Mouse (Mus musculus) hindbrain, embryonic 15.5 days (tissue): ENCODE results near the gene Cnih3. TPM values are rescaled to one million over a fixed set of nuclear protein-coding genes. Genes with fewer than 3 reads are reported as not detected.

ENCODE experiments used
- ATAC-seq: fragments of 200-750 bp; cut with Nextera tagmentation; 2 replicates; pipeline ENCODE4 v1.8.0; 2017; ENCODE audit warnings: low read depth, moderate number of reproducible peaks, moderate TSS enrichment; ENCODE audit not compliant: low FRiP score
- H3K27ac ChIP-seq: fragments of 300-500 bp; sonication (generic); replicated peaks from 2 replicates; pipeline ENCODE4 v1.5.1; 2015; ENCODE audit warnings: mild to moderate bottlenecking, inconsistent platforms
- H3K27me3 ChIP-seq: fragments of 300-500 bp; sonication (generic); 2 replicates; pipeline ENCODE4 v1.6.1; 2015; ENCODE audit warnings: control low read depth, inconsistent platforms
- H3K36me3 ChIP-seq: fragments of 300-500 bp; sonication (generic); 2 replicates; pipeline ENCODE4 v1.6.1; 2015; ENCODE audit warnings: control low read depth, inconsistent platforms
- H3K4me1 ChIP-seq: fragments of 300-500 bp; sonication (generic); replicated peaks from 2 replicates; pipeline ENCODE4 v1.6.1; 2015; ENCODE audit warnings: control low read depth, inconsistent platforms
- H3K4me2 ChIP-seq: fragments of 300-500 bp; sonication (generic); 2 replicates; pipeline ENCODE4 v1.6.1; 2015; ENCODE audit warnings: moderate library complexity, mild to moderate bottlenecking, inconsistent platforms
- H3K4me3 ChIP-seq: fragments of 300-500 bp; sonication (generic); 2 replicates; pipeline ENCODE4 v1.5.1; 2015; ENCODE audit warnings: mild to moderate bottlenecking, inconsistent platforms
- H3K9ac ChIP-seq: fragments of 300-500 bp; sonication (generic); 2 replicates; pipeline ENCODE4 v1.6.1; 2015; ENCODE audit warnings: inconsistent platforms
- H3K9me3 ChIP-seq: fragments of 300-500 bp; sonication (generic); 2 replicates; pipeline ENCODE4 v1.6.1; 2016; ENCODE audit warnings: control low read depth, inconsistent platforms
- WGBS: fragments of 180-500 bp; shearing (Covaris S2); methylation state at CpG from one replicate; pipeline ENCODE4 v1.1.7; 2015; 5-methylcytosine and 5-hydroxymethylcytosine counted together
- polyA plus RNA-seq: library from polyadenylated mRNA; unstranded; fragments of >200 nt; fragmentation: Nextera tagmentation; extraction: Ambion mirVana; gene quantifications from 2 replicates; pipeline ENCODE4 v1.2.1, GENCODE M21; 2015

The Cnih3 gene
- polyA plus RNA-seq, 1 experiment from 2014 or later = 14.1 TPM

DNA sequence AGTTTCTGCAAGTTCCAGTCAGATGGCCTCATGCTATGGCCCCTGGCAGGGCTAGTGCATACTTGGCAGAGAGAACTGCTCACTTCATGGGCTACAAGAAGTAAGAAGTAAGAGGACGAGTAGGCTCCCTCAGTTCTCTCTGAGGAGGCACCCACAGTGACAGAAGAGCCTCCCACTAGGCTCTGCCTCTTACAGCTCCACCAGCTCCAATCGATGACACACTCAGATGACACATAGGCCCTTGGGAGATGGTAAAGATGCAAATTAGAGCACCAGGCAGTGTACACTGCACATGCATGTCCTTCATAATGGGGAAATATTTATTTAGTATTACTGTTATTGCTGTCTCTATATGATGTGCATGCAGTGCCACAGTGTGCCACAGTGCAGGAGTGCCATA, 62.6 kb downstream of the Cnih3 start:
- Histone ChIP-seq H3K27me3 (no peaks in the 10 kb centered on the region), H3K4me1 (peaks cover 16% of the 10 kb centered on the region), H3K4me2 (no peak overlapping the region), H3K27ac (no peak overlapping the region), H3K9ac (no peak overlapping the region), H3K4me3 (no peak overlapping the region), H3K9me3 (no peaks in the 10 kb centered on the region), H3K36me3 (no peaks in the 10 kb centered on the region)
- no peak for ATAC-seq
- WGBS = 64% methylated on average over 2 of the region's 2 CpGs

DNA sequence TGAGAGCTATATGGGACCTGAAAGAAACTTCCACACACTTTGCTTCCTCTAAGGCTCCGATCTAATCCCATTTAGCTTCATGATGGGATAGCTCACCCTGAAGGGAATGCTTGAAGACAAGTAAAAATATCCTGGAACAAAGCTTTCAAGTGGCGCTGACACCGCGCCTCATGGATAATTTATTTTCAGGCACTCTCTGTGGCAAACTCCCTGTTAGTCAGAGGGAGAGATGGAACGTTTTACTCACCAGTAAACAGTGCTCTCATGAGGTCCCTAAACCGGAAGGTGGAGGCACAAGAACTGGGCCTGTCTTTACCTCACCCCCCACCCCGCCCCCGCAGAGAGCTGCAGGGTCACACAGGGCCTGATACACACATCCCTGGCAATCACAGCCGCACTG, 64.4 kb downstream of the Cnih3 start:
- Histone ChIP-seq H3K9ac (no peak overlapping the region), H3K4me3 (no peak overlapping the region), H3K9me3 (no peaks in the 10 kb centered on the region), H3K36me3 (no peaks in the 10 kb centered on the region), H3K4me1 (peaks cover 19% of the 10 kb centered on the region), H3K27me3 (no peaks in the 10 kb centered on the region), H3K4me2 (no peak overlapping the region), H3K27ac (no peak overlapping the region)
- 76% methylated on average over 9 of the region's 9 CpGs for WGBS
- no peak for ATAC-seq

DNA sequence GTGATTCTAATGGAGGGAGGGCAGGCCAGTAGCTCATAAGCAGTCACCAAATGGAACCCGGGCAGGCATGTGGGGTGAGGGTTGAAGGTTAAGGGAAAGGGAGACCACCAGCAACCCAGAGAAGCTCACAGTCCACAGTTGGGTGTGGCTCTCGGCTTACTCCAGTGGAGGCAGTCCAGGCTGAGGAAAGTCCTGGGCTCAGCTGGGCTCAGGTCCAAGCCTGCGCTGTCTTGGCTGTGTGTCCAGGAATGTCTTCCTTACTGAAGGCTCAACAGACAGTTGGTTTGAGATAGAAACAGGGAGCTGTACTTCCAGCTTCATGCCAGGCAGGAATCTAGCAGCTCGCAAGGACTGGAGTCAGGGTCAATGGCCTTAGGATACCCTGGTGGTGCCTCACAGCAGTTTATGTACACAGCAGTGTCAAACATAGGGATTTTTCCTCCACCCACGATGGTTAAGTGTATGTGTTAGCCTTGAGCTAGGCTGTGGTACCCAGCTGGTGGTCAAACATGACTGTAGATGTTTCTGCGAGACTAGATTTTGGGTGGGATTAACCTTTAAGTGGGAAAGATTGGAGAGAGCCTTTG, 65.6 kb downstream of the Cnih3 start:
- Histone ChIP-seq H3K27me3 (no peaks in the 10 kb centered on the region), H3K4me2 (no peak overlapping the region), H3K9me3 (no peaks in the 10 kb centered on the region), H3K27ac (no peak overlapping the region), H3K4me1 (peaks cover 23% of the 10 kb centered on the region), H3K4me3 (no peak overlapping the region), H3K36me3 (no peaks in the 10 kb centered on the region), H3K9ac (no peak overlapping the region)
- ATAC-seq = no peak
- WGBS = 72% methylated on average over 6 of the region's 6 CpGs

DNA sequence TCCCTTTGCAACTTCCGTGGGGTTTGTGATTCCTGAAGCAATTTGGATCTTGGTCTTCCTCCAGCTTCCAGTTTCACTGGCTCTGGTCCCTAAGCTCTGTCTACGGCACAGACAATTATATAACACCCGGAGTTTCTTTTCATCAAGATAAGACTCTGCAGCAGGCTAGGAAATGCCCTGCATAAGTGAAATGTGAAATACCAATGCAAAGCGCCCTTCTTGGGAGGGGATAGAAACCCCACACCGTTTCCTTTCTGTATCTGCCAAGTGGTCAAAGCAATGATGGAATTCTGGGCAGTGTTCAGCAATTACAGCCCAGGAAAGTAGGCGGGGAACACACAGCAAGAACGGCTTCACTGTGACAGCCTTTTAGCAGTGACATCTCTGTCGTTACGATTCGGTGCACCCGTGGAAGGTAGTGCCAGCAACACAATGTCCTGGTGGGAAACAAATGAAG, 67.7 kb downstream of the Cnih3 start:
- ATAC-seq = no peak
- Histone ChIP-seq H3K27ac (no peak overlapping the region), H3K4me2 (no peak overlapping the region), H3K4me3 (no peak overlapping the region), H3K36me3 (no peaks in the 10 kb centered on the region), H3K4me1 (peaks cover 24% of the 10 kb centered on the region), H3K9ac (no peak overlapping the region), H3K9me3 (no peaks in the 10 kb centered on the region), H3K27me3 (no peaks in the 10 kb centered on the region)
- 25% methylated on average over 11 of the region's 11 CpGs for WGBS

DNA sequence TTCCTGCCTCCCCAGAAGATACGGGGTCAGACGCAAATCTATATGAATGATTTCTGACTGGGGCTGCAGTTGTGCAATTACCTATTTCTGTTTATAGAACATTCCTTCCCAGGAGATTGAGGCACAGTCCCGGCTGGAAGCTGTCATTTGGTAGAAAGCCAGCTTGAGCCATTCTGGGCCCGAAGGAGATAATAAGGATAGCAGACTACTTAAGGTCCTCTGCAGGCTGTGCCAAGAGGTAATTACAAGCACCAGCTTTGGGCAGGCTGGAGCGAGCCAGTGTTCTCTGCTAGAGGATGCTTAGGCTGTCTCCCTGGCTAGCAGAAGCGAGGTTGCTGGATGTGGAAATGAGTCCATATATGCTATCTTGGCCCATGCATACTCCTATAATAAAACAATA, 70.4 kb downstream of the Cnih3 start:
- no peak overlapping the region for H3K4me2 ChIP-seq
- no peak overlapping the region for H3K9ac ChIP-seq
- no peaks in the 10 kb centered on the region for H3K27me3 ChIP-seq
- H3K9me3 ChIP-seq = no peaks in the 10 kb centered on the region
- H3K27ac ChIP-seq = no peak overlapping the region
- no peak overlapping the region for H3K4me3 ChIP-seq
- no peak for ATAC-seq
- no peaks in the 10 kb centered on the region for H3K36me3 ChIP-seq
- H3K4me1 ChIP-seq = peaks cover 24% of the 10 kb centered on the region
- WGBS = 34% methylated on average over 6 of the region's 6 CpGs

DNA sequence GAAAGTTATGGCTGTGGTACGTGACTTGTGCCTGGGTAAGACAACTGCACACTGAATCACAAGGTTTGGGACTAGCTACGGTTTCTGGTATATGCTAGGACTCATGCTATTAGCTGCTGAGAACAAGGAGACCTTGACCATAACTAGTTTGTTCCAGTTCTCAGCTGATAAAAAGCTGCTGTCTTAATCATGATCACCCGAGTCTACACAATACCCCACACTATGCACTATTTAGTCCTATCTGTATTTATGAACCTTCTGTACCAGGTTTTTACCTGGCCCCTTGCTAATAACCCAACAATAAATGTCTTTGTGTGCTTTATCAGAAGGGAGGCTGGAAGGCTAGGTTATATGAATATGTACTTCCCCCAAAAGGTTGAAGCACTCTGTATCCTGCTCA, 72.5 kb downstream of the Cnih3 start:
- H3K4me3 ChIP-seq = no peak overlapping the region
- 93% methylated on average over 3 of the region's 3 CpGs for WGBS

DNA sequence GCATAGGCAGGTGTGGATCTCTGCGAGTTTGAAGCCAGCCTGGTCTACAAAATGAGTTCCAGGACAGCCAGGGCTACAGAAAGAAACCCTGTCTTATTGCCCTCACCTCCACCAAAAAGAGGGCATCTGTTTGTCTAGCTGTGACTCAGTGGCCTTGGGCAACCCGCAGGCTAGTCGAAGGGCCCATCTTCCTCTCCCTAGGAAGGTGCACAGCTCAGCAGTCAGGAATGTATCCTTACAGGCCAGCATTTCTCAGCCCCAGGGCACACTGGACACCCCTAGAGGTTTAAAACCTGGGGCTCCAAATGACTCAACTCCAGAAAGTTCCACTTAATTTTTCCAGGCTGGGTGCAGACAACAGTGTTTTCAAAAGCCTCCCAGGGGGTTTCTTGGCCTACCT, 73.0 kb downstream of the Cnih3 start:
- Histone ChIP-seq H3K9me3 (no peaks in the 10 kb centered on the region), H3K4me1 (peaks cover 12% of the 10 kb centered on the region), H3K27me3 (no peaks in the 10 kb centered on the region), H3K4me3 (no peak overlapping the region), H3K4me2 (no peak overlapping the region), H3K9ac (no peak overlapping the region), H3K27ac (no peak overlapping the region), H3K36me3 (no peaks in the 10 kb centered on the region)
- ATAC-seq = no peak
- WGBS = 86% methylated on average over 3 of the region's 3 CpGs

More for the DNA sequence above, 72.5 kb downstream of the Cnih3 start:
- Histone ChIP-seq H3K9ac (no peak overlapping the region), H3K9me3 (no peaks in the 10 kb centered on the region), H3K27me3 (no peaks in the 10 kb centered on the region), H3K27ac (no peak overlapping the region), H3K4me1 (peaks cover 17% of the 10 kb centered on the region), H3K4me2 (no peak overlapping the region), H3K36me3 (no peaks in the 10 kb centered on the region)
- no peak for ATAC-seq

DNA sequence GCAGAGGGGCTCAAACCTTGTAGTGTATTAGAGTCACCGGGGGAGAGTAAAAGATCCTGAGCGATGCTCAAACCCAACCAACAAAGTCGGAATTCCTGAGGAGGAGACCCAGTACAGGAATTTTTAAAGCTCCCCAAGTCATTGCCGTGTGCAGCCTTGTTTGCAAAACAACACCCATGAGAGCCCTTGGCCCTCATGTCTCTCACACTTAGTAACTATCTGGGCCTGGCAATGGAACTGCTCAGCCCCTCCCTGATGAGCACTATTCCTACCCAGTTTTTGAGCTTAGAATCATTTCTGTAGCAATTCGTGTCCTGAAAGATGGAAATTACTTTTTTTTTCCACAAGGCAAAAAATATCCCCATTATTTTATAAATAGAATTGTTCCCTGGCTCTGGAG, 74.0 kb downstream of the Cnih3 start:
- no peak for ATAC-seq
- 83% methylated on average over 5 of the region's 5 CpGs for WGBS
- no peak overlapping the region for H3K4me3 ChIP-seq

DNA sequence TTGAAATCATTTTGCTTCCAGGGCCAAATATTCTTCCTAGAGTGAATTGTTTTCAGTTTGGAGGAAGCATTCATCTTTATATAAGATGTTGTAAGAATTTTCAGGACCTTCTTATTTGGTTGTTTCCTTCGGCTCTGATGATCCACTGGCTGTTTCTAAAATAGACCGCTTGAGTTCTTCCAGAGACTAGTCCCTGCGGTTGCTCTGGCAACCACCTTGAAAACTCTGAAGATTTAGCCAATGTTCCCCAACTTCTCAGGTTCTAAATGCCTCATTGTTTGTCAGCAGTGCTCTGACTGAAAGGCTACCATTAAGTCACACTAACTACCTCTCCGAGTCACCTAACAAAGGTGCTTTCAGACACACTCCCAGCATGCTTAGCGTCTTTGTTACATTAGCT, 80.8 kb downstream of the Cnih3 start:
- Histone ChIP-seq H3K9ac (no peak overlapping the region), H3K9me3 (no peaks in the 10 kb centered on the region), H3K27ac (no peak overlapping the region), H3K4me3 (no peak overlapping the region), H3K36me3 (no peaks in the 10 kb centered on the region), H3K27me3 (no peaks in the 10 kb centered on the region), H3K4me1 (no peaks in the 10 kb centered on the region), H3K4me2 (no peak overlapping the region)
- WGBS = 87% methylated on average over 5 of the region's 5 CpGs
- ATAC-seq = no peak

More for the DNA sequence above, 74.0 kb downstream of the Cnih3 start:
- Histone ChIP-seq H3K9ac (no peak overlapping the region), H3K9me3 (no peaks in the 10 kb centered on the region), H3K4me2 (no peak overlapping the region), H3K36me3 (no peaks in the 10 kb centered on the region), H3K27me3 (no peaks in the 10 kb centered on the region), H3K4me1 (peaks cover 5% of the 10 kb centered on the region; the same call in 1 of the 2 replicates), H3K27ac (no peak overlapping the region)

DNA sequence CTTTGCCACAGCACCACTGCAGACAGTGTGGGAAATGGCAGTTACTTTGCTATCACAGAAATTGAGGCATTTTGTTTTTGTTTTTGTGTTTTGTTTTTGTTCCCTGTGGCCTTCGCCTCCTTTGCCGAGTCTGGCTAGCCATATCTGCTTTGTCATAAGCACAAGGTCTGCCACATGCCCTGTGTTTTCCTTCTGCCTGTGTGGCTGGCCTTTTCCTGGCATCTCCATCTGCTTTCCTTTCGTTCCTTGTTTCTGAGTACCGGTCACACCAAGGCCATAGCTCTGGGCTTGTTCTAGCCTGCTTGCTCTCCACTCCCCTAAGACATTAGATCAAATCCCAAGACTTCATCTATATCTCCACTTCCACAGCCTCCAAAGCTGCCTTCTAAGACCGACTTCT, 83.0 kb downstream of the Cnih3 start:
- no peak overlapping the region for H3K4me3 ChIP-seq
- no peaks in the 10 kb centered on the region for H3K4me1 ChIP-seq
- no peaks in the 10 kb centered on the region for H3K27me3 ChIP-seq
- no peaks in the 10 kb centered on the region for H3K36me3 ChIP-seq
- H3K9ac ChIP-seq = no peak overlapping the region
- no peaks in the 10 kb centered on the region for H3K9me3 ChIP-seq
- H3K4me2 ChIP-seq = no peak overlapping the region
- H3K27ac ChIP-seq = no peak overlapping the region
- no peak for ATAC-seq
- 67% methylated on average over 5 of the region's 5 CpGs for WGBS

DNA sequence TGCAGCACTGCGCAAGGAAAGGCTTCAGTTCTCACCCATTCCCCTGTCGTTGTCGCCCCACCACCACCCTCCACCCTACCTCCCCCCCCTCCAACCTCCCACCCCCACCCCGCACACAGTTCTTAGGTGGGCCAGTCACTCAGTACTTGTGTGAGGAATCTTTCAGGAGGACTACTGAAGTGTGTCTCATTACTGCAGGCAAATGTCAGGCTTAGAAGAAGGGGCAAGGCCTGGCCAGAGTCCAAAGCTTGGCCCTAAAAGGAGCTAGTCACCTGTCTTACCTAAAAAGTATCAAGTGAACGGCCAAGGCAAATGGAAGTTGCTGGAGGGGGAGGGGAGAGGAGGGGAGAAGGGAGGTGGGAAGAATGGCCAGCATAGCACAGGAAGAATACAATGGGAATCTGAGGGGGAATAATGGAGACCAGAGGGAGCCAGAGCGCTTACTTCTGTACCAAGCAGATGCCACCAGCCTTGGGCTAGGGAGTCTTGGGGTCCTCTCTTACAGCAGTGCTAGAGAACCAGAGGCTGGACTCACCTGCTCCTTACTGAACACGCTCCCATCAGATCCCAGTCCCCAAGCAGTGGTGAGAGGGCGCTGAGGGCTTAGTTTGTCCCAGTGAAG, 88.7 kb downstream of the Cnih3 start:
- Histone ChIP-seq H3K27ac (no peak overlapping the region), H3K9me3 (no peaks in the 10 kb centered on the region), H3K4me3 (no peak overlapping the region), H3K36me3 (no peaks in the 10 kb centered on the region), H3K27me3 (no peaks in the 10 kb centered on the region), H3K4me1 (peaks cover 4% of the 10 kb centered on the region), H3K4me2 (no peak overlapping the region), H3K9ac (no peak overlapping the region)
- WGBS = 75% methylated on average over 8 of the region's 8 CpGs
- ATAC-seq = no peak

DNA sequence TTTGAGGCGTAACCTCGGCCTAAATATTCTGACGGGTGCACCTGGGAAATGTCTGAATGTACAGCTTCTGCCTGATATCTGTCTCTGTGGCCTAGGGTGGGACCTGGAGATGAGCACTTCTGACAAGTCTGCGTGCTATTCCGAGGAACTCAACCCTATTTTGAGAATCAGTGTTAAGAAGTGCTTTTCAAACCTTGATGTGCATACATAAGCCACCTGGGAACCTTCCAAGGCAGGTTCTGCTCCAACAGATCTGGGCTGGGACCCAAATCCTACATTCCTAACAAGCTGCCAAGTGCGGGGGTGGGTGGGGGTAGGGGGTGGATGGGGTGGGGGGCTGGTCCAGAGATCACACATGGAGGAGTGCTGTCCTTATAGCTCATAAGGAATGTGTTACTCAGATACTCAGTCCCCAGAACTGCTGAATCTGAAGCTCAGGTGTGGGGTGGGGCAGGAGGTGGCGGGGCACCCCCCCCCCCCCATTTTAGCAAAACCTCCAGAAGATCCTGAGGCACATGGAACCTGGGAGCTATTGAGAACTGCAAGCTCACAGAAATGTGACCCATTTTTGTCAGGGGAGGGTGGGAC, 89.3 kb downstream of the Cnih3 start:
- H3K36me3 ChIP-seq = no peaks in the 10 kb centered on the region
- WGBS = 87% methylated on average over 7 of the region's 7 CpGs

More for the DNA sequence above, 89.3 kb downstream of the Cnih3 start:
- Histone ChIP-seq H3K4me1 (peaks cover 4% of the 10 kb centered on the region), H3K9ac (no peak overlapping the region), H3K27ac (no peak overlapping the region), H3K4me2 (no peak overlapping the region), H3K27me3 (no peaks in the 10 kb centered on the region), H3K9me3 (no peaks in the 10 kb centered on the region), H3K4me3 (no peak overlapping the region)
- no peak for ATAC-seq
